Mouse (Mus musculus) liver, adult 2 months (tissue): Measurements from ENCODE around the gene Ehhadh.

Experiments used
- CTCF ChIP-seq: fragments of 200-500 bp; IDR thresholded peaks from 2 replicates; pipeline ENCODE4 v1.5.1; 2011; ENCODE audit warnings: low read depth, low read length, control low read depth
- POLR2A ChIP-seq: fragments of 200-500 bp; IDR thresholded peaks from 2 replicates; pipeline ENCODE4 v1.6.1; 2011; ENCODE audit warnings: low read length, control low read depth; ENCODE audit not compliant: insufficient read depth; ENCODE audit errors: extremely low read depth

- no peak for TF ChIP-seq CTCF
- TF ChIP-seq POLR2A: peak; percentile 80
Observed at GRCm38 (mm10) chr16:21793875-21794696, 6.5 kb upstream of the Ehhadh start, which contains the start of gene Map3k13.
